Mouse (Mus musculus) heart, postnatal 14 days (tissue): ENCODE results near the gene Zmynd10. TPM values are rescaled to one million over a fixed set of nuclear protein-coding genes. Genes with fewer than 3 reads are reported as not detected.

ENCODE experiments used
- DNase-seq, 2 experiments: peaks; one replicate each; pipeline ENCODE4 v3.0.0; 2021 to 2022
- intact Hi-C: fragments of 180-260 bp; cut with DNase I; formaldehyde crosslinking; loops from one replicate; pipeline ENCODE4 v1.15.1; 2025
- total RNA-seq, 2 experiments: library from RNA; stranded (reverse); gene quantifications; 2 replicates each; pipeline ENCODE4 v1.2.3; 2021

Zmynd10 gene
- total RNA-seq, 2 experiments from 2014 or later = not detected

GRCm38 (mm10) chr9:107575579-107576356 is 28.7 kb downstream of the Zmynd10 start:
- intact Hi-C loops = no loop called here
- DNase-seq = no peak

GRCm38 (mm10) chr9:107576357-107577107 is 29.4 kb downstream of the Zmynd10 start, which contains the start of gene Hyal1:
Gene Hyal1, plus strand, starts transcription at chr9:107576927.
- intact Hi-C loops = no loop called here
- DNase-seq = peak; percentile 81 to 85

- no peak for DNase-seq
- intact Hi-C loops = no loop called here
Observed at GRCm38 (mm10) chr9:107577871-107578270, 30.8 kb downstream of the Zmynd10 start.

- intact Hi-C loops = no loop called here
- DNase-seq = no peak
Observed at GRCm38 (mm10) chr9:107578587-107578986, 31.5 kb downstream of the Zmynd10 start, which contains the start of gene Naa80. Gene Naa80, plus strand, starts transcription at chr9:107578887.

GRCm38 (mm10) chr9:107579023-107579900 is 32.2 kb downstream of the Zmynd10 start:
- intact Hi-C loops = no loop called here
- no peak for DNase-seq

GRCm38 (mm10) chr9:107580501-107581317 is 33.6 kb downstream of the Zmynd10 start, which contains the start of gene Hyal3:
Gene Hyal3, plus strand, starts transcription at chr9:107580818.
- intact Hi-C loops = no loop called here
- peak; percentile 87 to 91 for DNase-seq

- DNase-seq = no peak
- intact Hi-C loops = no loop called here
Observed at GRCm38 (mm10) chr9:107581584-107581983, 34.5 kb downstream of the Zmynd10 start.

GRCm38 (mm10) chr9:107582509-107583062 is 35.5 kb downstream of the Zmynd10 start:
- no peak for DNase-seq
- intact Hi-C loops = no loop called here

- intact Hi-C loops = no loop called here
- DNase-seq = no peak
Observed at GRCm38 (mm10) chr9:107583174-107583573, 36.1 kb downstream of the Zmynd10 start.

- intact Hi-C loops = no loop called here
- DNase-seq = no peak
Observed at GRCm38 (mm10) chr9:107586504-107586903, 39.4 kb downstream of the Zmynd10 start.

- peak; percentile 93 to 95 for DNase-seq
- intact Hi-C loops = no loop called here
Observed at GRCm38 (mm10) chr9:107586974-107587832, 40.1 kb downstream of the Zmynd10 start, which contains the start of gene Ifrd2. Gene Ifrd2, plus strand, starts transcription at chr9:107587642.

- DNase-seq = peak in 1 of 2 experiments; percentile 68
Observed at GRCm38 (mm10) chr9:107587833-107588639, 40.9 kb downstream of the Zmynd10 start.

GRCm38 (mm10) chr9:107590058-107590772 is 43.1 kb downstream of the Zmynd10 start:
- DNase-seq = peak in 1 of 2 experiments; percentile 47
- intact Hi-C loops = no loop called here

More at GRCm38 (mm10) chr9:107587833-107588639, 40.9 kb downstream of the Zmynd10 start:
- intact Hi-C loops = no loop called here

- no peak for DNase-seq
- intact Hi-C loops = no loop called here
Observed at GRCm38 (mm10) chr9:107590773-107591060, 43.6 kb downstream of the Zmynd10 start.

- intact Hi-C loops = no loop called here
- peak; percentile 49 to 63 for DNase-seq
Observed at GRCm38 (mm10) chr9:107593101-107593976, 46.2 kb downstream of the Zmynd10 start.
